Mouse (Mus musculus) cerebellum, adult 9-11 months (tissue): ENCODE measurements around the gene St3gal2.
"Not testable (repeated sequence)": the region's sequence is repeated elsewhere in the genome, so short reads cannot be mapped to it uniquely, and the experiment has no call there.

Experiments used
- DNase-seq: peaks from one replicate; pipeline ENCODE4 v3.0.0; 2022

The St3gal2 gene

DNA sequence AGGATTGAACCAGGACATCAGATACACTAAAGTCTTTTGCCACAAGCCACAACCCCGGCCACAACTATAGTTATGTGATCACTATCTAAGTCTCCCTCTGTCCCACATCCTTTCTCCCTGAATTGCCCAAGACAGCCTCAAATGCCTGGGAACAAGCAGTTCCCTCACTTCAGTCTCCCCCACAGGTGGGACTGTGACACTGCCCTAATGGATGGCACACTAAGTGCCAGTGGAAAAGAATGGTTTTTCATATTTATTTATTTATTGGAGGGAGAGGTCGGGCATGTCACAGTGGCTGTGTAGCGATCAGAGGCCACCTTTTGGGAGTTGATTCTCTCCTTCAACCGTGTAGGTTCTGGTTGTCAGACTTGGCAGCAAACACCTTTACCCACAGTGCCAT is 26.0 kb downstream of the St3gal2 start:
- DNase-seq: no peak

DNA sequence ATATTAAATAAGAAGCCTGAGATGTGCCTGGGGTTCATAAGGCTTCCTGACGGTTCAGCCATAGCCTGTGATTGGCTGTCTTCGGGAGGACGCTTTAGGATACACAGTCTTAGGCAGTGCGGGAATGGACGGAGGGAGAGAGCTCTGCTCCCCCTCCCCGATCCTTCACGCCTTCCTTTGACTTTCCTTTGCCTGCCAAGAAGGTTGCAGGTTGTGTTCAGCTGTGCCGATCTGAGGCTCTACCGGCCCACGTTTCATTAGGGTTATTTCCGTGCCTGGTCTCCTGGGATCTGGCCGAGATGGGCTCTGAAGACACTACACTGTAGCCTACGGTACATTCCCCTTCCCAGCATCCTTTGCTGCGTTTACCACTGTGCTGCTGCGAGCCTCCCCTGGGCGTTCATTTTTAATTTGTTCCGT is 30.4 kb downstream of the St3gal2 start:
- no peak for DNase-seq

DNA sequence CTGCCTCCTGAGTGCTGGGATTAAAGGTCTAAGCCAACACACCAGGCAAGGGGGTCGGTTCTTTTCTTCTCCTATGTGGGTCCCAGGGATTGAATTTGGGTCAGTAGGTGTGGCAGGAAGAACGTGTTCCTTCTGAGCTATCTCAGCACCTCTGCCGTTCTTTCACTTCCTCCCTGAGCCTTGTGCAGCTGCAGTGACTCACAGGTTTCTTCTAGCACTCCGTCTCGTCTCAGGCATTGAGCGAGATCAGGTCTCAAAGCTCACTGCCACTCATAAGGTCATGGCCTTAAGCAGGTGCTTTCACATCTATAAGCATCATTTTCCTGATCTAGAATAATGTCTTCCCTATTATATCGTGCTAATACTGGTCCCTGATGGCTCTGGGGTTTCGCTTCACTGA is 35.1 kb downstream of the St3gal2 start:
- no peak for DNase-seq

DNA sequence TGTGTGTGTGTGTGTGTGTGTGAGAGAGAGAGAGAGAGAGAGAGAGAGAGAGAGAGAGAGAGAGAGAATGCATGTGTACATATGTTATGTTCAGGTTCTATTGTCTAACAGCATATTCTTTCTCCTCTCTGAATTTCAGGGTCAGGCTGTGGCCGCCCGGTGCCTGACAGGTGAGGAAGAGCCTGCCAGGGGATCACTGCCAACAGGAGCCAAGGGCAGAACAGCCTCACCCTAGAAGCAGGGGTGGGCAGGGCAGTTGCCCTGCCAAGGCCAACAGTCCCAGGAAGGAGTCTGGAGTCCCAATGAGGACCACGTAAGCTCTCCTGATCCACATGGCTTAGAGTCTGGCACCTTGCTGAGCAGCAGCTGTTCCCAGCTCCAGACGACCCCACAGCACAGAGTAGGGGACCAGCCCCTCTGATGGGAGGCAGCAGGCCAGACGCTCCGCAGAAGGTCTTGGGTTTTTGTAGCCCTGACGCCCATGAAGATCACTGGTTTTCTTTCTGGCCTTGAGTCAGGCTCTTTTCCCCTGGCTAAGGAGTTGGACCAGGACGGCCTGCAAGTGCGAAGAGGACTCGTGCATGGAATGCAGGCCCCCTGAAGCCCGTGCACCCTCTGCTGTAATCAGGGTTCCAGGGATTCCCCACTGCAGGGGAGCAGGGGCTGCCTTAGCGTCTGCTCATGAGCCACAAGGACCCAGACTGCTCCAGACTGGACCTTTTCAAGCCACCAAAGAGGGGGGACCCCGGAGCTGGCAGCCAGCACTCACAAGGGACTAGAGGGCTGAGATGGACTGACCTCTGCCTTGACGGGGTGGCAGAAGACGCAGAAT is 37.1 kb downstream of the St3gal2 start:
- peak; percentile 85 for DNase-seq

DNA sequence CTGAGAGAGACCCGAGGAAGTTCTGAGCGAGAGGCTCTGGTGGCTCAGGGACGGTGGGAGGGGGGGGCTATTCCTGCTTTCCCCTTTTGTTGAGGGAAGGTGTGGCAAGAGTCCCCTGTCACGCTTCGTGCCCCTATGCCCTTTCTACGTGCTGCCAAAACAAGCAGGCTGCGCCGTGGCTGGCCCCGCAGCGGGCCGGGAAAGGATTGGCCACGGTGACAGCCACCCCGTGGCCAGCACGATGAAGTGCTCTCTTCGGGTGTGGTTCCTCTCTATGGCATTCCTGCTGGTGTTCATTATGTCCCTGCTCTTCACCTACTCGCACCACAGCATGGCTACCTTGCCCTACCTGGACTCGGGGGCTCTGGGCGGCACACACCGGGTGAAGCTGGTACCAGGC is 37.7 kb downstream of the St3gal2 start:
- peak; percentile 88 for DNase-seq

DNA sequence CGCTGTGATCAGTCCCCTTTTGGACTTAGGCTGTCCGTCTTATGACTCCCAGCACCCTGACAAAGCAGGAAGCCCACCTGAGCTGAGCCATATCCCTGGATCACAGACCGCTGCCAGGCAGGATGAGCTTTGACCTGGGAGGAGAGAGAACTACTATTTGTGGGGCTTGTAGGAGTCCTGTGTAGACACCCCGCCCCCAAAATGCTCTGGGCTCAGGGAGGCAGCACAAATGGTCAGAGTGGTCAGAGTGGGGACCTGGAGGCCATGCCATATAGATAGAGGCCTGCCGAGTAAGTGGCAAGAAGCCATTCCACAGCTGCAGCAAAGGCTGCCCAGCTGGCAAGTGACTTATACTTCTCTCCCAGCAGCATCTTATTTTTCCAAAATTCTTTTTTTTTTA is 38.4 kb downstream of the St3gal2 start:
- DNase-seq: peak; percentile 79

DNA sequence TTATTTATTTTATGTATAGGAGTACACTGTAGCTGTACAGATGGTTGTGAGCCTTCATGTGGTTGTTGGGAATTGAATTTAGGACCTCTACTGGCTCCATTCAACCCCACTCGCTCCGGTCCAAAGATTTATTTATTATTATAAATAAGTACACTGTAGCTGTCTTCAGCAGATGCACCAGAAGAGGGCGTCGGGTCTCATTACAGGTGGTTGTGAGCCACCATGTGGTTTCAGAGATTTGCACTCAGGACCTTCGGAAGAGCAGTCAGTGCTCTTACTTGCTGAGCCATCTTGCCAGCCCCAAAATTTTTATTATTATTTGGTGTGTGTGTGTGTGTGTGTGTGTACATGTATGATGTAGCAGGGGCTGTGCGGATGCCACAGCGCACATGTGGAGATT is 38.8 kb downstream of the St3gal2 start:
- DNase-seq: peak; percentile 52

DNA sequence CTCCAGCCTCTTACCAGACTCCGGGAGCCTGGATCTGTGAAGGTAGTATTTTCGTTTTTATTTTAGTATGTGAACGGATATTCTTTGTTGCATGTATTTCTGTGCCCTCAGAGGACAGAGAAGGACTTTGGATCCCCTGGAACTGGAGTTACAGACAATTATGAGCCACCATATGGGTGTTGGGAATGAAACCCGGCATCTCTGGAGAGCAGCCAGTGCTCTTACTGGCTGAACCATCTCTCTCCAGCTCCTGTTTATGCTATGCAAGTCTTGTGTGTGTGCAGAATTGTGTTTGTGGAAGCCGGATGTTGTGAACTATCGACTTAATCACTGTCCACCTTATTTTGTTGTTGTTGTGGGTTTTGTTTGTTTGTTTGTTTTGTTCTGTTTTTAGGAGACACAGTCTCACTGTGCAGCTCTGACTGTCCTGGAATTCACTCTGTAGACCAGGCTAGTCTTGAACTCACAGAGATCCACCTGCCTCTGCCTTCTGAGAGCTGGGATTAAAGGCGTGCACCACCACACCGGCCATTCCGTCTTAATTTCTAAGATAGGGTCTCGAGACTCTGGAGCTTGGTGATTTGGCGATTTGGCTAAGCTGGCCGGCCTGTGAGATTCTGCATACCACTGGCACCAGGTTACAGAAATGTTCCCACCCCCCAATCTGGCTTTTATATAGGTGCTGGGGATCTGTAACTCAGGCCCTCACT is 39.5 kb downstream of the St3gal2 start:
- peak; percentile 92 for DNase-seq

DNA sequence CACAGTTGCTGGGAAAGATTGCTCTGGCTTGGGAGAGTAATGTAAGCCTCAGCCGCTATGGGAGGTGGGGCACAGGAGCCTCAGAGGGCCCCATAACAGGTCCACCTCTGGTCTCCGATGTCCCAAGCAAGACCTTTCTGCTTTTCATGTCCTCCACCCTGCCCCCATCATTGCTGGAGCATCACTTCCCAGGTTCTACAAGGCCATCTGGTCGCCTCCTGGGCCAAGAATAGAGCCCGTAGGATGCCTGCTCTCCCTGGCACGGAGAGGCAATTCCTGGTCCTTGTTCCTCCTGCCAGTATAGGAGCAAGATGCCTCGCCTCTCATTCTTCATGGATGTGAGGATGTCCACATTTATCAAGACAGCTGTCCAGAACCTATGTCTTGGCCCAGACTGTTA is 40.2 kb downstream of the St3gal2 start:
- DNase-seq: peak; percentile 98

DNA sequence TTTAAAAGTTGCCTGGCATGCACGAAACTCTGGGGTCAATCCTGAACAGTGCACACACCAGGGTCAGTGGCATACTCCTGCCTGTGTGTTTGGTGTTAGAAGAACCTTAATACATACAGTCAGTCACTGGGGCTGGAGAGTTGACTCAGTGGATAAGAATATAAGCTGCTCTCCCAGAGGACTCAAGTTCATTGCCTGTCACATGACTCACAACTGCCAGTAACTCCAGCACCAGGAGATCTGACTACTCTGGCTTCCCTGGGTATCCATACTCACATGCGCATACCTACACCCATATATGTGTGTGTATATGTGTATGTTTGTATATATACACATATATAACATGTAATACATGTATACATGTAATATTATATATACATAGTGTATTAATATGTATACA is 43.3 kb downstream of the St3gal2 start:
- DNase-seq: no peak

DNA sequence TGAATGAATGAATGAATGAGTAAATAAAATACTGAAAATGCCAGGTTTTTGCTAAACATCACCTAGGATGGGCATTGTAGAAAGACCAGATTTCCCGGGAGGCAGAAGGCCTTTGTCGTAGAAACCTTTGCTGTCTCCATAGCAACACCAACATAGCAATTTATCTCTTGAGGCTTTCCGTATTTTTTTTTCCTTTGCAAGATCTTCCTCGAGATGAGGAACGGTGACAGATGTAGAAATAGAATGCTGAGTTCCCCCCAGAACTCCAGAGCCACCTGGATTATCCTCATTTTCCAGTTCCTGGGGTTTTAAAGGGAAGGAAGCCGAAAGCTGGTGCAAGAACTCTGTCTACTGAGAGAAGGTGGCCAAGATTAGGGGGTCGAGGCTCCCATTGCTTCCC is 44.9 kb downstream of the St3gal2 start:
- DNase-seq: no peak

DNA sequence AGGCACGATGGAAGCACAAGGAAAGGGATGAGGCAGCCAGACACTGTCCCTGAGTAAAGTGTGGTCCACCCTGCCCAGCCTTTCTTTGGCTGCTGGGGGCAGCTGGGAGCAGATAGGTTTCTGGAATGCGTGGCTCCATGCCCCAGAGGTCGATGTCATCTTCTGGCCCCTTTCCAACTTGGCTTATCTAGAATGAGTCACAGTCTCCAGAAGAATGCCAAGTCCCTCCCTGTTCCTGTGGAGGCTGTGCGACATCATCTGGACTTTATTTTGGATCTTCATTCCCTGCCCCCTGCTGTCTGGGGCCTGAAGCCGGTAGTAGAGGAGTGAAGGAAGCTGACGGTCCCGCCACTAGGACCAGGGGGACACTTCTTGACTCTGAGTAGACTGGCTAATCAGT is 45.9 kb downstream of the St3gal2 start:
- DNase-seq: peak; percentile 88

DNA sequence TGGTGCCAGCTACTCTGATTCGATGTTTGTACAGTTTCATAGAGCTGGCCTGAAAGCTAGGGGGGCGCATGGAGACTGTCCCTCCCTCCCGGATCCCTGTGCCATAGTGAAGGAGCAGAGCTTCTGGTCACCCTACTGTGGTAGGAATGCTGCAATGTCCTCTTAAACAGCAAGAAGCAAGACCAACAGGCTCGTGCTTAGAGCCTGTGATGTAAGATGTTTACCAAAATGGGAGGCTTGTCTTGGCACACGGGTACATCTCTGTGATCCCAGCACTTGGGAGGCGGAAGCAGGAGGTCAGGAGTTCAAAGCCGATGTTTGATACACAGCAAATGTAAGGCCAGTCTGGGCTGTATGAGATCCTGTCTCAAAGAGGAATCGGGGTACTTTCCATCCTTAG is 46.9 kb downstream of the St3gal2 start:
- no peak for DNase-seq

DNA sequence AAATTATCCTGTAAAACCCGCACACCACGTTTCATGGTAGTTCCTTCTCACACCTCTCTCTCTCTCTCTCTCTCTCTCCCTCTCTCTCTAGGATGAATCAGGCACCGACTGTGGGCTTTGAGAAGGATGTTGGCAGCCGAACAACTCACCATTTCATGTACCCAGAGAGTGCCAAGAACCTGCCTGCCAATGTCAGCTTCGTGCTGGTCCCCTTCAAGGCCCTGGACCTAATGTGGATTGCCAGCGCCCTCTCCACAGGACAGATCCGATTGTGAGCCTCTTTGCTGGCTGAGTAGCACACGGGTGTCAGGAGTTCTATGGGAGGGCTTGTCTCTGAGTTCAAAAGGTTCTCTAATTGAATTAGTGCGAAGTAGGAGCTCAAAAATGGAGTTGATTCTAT is 47.6 kb downstream of the St3gal2 start:
- peak; percentile 87 for DNase-seq

DNA sequence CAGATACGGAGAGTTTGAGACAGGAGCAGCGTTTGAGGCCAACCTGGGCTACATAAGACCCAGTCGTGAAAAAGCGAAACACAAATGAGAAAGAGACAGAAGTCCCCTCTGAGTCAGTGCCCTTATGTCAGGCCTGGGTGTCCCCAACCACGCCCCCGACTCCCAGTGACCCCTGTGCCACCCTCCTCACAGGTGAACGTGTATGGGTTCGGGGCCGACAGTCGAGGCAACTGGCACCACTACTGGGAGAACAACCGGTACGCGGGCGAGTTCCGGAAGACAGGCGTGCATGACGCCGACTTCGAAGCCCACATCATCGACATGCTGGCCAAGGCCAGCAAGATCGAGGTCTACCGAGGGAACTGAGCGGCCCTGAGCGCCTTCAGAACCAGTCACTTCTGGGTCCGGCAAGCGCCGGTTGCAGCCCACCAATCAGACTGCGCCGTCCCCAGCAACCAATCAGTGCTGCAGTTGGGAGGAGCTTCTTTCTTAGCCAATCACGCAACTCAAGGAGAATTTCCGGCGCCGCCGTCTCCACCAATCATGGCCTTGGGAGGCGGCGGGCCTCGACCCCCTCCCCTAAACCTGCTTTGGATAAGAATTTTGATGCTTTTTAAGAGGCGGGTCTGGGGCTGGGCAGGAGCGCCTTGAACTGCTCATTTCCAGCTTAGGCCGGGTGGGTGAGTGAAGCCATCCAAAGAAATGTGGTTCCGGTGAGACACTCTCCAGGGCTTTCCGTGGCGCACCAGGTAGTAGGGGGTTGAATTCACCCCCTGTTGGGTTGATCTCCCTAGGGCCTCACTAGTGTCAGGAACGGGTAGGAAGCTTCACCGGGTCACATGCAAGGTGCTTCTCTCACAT is 50.4 kb downstream of the St3gal2 start:
- peak; percentile 75 for DNase-seq

DNA sequence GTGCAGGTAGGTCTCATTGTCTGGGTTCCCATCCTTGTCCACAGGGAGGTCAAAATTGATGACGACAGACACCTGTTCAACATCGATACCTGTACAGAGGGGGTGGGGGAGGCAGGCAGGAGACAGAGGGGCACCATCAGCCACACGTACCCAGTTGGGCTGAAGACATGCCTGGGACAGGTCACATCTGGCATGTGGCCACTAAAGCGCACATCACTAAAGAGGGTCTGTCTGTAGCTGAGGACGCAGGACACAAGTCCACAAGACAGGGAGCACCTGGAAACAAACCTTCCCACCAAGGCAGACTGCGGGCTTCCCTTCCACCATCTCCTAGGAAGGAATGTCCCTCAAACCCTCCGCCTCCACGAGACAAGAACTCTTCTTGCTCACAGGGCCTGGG is 56.8 kb downstream of the St3gal2 start:
- DNase-seq: not testable (repeated sequence)

DNA sequence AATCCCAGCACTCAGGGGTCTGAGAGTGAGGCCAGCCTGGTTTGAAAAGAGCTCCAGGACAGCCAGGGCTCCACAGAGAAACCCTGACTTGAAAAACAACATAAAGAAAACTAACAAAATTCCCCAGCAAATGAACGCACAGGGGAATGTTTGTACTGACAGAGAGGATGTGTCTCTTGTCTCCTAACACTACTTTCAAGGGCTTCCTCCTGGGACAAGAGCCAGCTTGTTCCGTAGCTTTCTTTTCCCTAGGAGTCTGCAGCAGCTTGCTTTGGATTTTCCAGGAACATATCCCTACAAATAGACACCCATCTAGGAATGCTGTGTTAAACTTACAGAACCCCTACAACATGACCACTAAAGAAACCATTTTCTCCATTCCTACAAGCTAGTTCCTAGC is 58.3 kb downstream of the St3gal2 start:
- not testable (repeated sequence) for DNase-seq

DNA sequence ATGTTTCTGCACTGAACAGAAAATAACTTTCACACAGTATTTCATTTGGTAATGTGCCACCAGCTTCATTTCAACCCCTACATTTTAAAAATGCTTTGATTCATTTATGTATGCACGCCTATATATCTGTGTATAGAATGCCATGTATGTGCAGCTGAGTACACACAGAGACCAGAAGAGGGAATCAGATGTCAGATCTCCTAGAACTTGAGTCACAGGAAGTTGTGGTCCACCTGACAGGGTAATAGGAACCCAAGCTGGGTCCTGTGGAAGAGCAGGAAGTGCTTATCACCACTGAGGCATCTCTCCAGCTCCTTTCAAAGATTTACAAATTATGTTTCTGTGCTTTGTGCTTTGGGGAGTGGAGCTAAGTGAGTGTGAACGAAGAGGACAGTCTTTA is 61.6 kb downstream of the St3gal2 start:
- no peak for DNase-seq

DNA sequence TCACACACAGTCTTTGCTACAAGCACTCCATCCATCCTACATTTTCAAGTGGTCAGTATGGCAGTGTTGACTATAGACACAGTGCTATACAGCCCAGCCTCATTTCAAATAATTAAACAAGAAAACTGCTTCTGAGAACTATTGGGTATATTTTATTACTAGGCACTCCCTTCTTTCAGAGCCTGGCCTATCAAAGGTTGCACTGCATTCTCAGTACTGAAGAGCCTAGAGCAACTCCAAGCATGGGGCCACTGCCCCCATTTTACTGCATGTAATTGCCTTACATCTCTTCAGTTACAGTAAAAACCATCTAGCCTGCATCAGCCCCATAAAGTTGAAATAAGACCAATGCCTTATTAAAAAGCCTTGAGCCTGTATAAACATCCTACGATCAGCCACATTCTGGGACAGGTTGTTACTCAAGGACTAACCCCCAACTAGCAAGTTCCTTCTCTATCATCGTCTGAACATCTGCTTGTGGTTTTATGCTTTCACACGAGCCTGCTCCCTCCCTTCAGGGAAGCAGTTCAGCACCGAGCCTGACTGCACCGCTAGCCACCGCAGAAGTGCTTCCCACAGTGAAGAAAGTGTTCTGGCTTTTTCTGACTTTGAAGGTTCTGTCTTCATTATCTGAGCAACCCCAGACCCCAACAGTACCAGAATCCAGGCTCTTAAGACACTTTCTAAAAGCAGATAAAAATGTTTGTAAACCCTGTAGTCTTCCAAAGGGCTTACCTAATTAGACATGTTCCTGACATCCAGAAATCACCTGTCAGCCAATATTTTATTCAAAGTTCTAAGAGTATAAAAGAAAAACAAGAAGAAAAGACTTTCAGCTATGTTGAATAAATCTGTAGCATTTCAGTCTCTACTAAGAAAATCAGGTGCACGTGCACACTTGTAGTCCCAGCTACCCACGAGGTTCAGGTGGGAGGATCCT is 68.4 kb downstream of the St3gal2 start:
- DNase-seq: no peak

DNA sequence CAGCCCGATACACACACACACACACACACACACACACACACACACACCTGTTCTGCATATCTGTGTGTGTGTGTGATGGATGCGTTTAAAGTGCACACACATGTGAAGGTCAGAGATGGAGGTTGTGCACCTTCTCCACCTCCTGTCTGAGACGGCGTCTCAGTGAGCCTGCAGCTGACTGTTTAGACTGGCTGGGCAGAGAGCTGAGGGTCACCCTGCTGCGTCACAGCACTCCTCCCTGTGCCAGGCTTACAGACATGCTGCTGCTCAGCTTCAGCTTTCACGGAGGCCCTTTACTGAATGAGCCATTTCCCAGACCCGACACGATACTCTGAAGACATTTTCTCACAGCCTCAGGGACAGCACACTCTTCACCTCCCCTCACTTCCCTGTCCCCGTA is 70.3 kb downstream of the St3gal2 start:
- no peak for DNase-seq

DNA sequence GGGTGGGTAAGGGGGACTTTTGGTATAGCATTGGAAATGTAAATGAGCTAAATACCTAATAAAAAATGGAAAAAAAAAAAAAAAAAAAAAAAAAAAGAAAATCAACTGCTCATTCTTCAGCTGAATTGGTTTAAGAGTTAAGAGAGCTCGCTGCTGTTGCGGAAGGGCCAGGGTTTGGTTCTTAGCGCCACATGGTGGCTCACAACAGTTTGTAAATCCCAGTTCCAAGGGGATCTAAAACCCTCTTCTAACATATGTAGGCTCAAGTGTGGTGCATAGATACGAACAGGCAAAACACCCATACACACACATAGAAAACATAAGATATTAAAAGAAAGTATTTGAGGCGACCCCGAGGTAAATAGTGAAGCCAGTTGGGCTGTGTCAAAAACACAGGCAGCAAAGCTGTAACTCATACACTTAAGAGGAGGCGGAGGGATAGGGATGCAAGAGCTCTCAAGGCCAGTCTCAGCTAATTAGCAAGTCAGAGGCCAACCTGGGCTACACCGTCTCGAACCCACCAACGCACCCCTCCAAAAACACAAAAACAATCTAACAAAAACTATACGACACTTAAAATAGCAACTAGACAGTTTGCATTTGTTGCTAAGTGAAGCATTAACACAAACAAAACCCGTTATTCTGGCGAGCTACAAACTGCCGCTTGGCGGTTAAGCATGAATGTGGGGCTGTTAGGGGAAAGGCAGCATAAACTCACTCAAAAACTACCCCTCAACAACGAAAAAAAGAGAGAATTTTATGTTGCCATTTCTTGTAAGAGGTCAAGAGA is 77.1 kb downstream of the St3gal2 start:
- DNase-seq: no peak
